Mouse (Mus musculus) liver, embryonic 11.5 days (tissue): ENCODE measurements at regions not wholly inside any gene's neighbourhood (a gene's known extent, or its start where the extent isn't known, plus 50 kb on each side); places are given as distances from the start of the nearest gene placed in this dataset.
"Not testable (repeated sequence)": the region's sequence is repeated elsewhere in the genome, so short reads cannot be mapped to it uniquely, and the experiment has no call there.

Experiments used
- ATAC-seq: fragments of 200-750 bp; cut with Nextera tagmentation; replicated peaks from 2 replicates; pipeline ENCODE4 v1.8.0; 2017; ENCODE audit warnings: moderate number of reproducible peaks, mild to moderate bottlenecking, moderate TSS enrichment, moderate library complexity; ENCODE audit not compliant: low FRiP score
- DNase-seq: peaks from one replicate; pipeline ENCODE4 v3.0.0-alpha.2; 2017; ENCODE audit warnings: low spot score
- H3K27ac ChIP-seq: fragments of 300-500 bp; sonication (generic); 2 replicates; pipeline ENCODE4 v1.5.1; 2014; ENCODE audit warnings: mild to moderate bottlenecking, low read depth, low read length, control low read depth
- H3K27me3 ChIP-seq: fragments of 300-500 bp; sonication (generic); replicated peaks from 2 replicates; pipeline ENCODE4 v1.6.1; 2014; ENCODE audit warnings: low read length, mixed read lengths; ENCODE audit not compliant: control insufficient read depth, insufficient read depth
- H3K36me3 ChIP-seq: fragments of 300-500 bp; sonication (generic); 2 replicates; pipeline ENCODE4 v1.6.1; 2014; ENCODE audit warnings: mild to moderate bottlenecking, low read length, moderate library complexity, mixed read lengths; ENCODE audit not compliant: control insufficient read depth, insufficient read depth
- H3K4me1 ChIP-seq: fragments of 300-500 bp; sonication (generic); replicated peaks from 2 replicates; pipeline ENCODE4 v1.6.1; 2014; ENCODE audit warnings: low read length, mixed read lengths; ENCODE audit not compliant: control insufficient read depth, insufficient read depth
- H3K4me2 ChIP-seq: fragments of 300-500 bp; sonication (generic); 2 replicates; pipeline ENCODE4 v1.6.1; 2014; ENCODE audit warnings: mild to moderate bottlenecking, control low read depth, moderate library complexity
- H3K4me3 ChIP-seq: fragments of 300-500 bp; sonication (generic); 2 replicates; pipeline ENCODE4 v1.5.1; 2014; ENCODE audit warnings: low read depth, low read length, control low read depth
- H3K9ac ChIP-seq: fragments of 300-500 bp; sonication (generic); 2 replicates; pipeline ENCODE4 v1.6.1; 2014; ENCODE audit warnings: low read depth, low read length, control low read depth
- H3K9me3 ChIP-seq: fragments of 300-500 bp; sonication (generic); 2 replicates; pipeline ENCODE4 v1.6.1; 2016; ENCODE audit warnings: low read length, inconsistent platforms, mixed read lengths; ENCODE audit not compliant: control insufficient read depth
- WGBS: fragments of 180-500 bp; shearing (Covaris S2); extraction: QIAGEN DNeasy Blood & Tissue Kit; methylation state at CpG from one replicate; pipeline ENCODE4 v1.1.7; 2014; 5-methylcytosine and 5-hydroxymethylcytosine counted together

DNA sequence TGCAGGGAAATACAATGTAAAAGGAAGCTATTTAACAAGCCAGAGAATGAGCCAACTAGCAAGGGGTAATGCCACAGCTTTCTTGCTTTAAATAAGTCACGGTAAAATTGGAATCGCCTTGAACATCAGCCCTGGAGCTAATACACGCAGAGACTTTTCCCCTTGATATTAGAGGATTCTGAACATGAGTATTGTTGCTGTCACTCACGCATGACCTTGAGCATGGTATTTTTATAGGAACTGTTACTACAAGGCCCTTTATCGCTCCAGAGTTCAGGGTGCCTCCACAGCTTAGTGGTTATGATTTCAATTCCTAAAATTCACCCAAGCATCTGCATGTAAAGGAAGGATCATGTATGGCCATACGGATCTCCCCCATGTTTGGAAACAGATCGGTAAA is 161.7 kb downstream of the Vegfc start:
- not testable (repeated sequence) for ATAC-seq, H3K27ac ChIP-seq, DNase-seq, H3K4me2 ChIP-seq, H3K9me3 ChIP-seq, H3K4me1 ChIP-seq, H3K4me3 ChIP-seq, H3K36me3 ChIP-seq, H3K9ac ChIP-seq, H3K27me3 ChIP-seq
- WGBS = 89% methylated on average over 7 of the region's 7 CpGs

DNA sequence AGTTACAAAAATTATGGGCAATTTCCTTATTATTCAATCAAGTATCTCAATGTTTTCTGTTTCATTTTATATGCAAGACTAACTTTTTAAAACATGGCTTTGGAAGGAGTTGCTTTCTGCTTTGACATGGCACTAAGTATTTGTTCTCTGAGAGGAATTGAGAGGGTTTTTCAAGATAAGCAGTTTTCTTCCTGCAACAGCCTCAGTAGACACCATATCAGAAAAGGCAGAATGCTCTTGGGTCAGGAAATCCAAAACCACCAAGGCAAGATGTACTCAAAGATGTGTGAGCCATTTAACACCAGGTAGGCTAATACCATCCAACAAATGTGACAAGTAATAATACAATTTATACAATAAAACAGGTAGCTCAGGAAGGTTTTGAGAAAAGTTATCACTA is 178.0 kb downstream of the Vegfc start:
- ATAC-seq (no peak), DNase-seq (no peak)
- H3K9me3 ChIP-seq = no peaks in the 10 kb centered on the region
- no peak overlapping the region for H3K27ac ChIP-seq
- H3K36me3 ChIP-seq = no peaks in the 10 kb centered on the region
- no peak overlapping the region for H3K9ac ChIP-seq
- no peak overlapping the region for H3K4me3 ChIP-seq
- no peaks in the 10 kb centered on the region for H3K4me1 ChIP-seq
- H3K27me3 ChIP-seq = no peaks in the 10 kb centered on the region
- H3K4me2 ChIP-seq = no peak overlapping the region

DNA sequence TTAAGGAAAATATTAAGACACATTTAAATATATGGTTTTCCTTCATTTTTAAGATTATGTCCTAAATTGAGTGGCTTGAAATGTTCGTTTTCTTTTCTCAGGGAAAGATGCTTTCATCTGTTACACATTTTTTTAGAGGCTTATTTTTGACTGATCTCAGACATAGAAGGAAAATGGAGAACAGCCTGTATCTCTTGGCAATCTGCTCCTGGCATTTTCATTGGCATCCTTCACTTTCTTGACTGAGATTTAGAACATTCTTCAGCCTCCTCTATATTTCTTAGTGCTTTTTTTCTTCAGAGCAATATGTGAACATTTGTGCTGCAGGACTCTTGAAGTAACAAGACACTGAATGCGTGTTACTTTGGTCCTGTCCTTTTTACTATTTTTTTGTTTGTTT is 192.7 kb downstream of the Vegfc start:
- DNase-seq (no peak), ATAC-seq (no peak)
- Histone ChIP-seq H3K27ac (no peak overlapping the region), H3K27me3 (no peaks in the 10 kb centered on the region), H3K4me2 (no peak overlapping the region), H3K9ac (no peak overlapping the region), H3K4me1 (no peaks in the 10 kb centered on the region), H3K36me3 (no peaks in the 10 kb centered on the region), H3K4me3 (no peak overlapping the region), H3K9me3 (no peaks in the 10 kb centered on the region)
- 78% methylated on average over 2 of the region's 2 CpGs for WGBS

DNA sequence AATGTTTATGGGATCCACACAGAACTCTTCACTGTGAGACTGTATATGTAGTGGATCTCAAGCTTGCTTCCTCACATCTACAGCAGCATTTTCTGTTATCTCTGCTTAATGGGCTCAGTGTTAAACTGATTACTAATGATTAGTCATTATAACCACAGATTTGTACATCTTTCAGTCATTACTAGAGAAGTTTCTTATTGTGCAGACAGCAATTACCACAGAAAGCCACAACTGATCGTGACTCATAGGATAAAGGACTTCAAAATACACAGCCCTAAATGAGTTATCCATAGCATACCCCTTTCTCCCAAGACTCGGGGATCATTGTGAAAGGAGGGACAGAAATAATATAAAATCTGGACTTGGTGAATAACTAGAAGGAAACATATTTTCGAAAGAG is 195.7 kb downstream of the Vegfc start:
- no peaks in the 10 kb centered on the region for H3K36me3 ChIP-seq
- DNase-seq (no peak), ATAC-seq (no peak)
- H3K27ac ChIP-seq = no peak overlapping the region
- H3K4me3 ChIP-seq = no peak overlapping the region
- no peak overlapping the region for H3K9ac ChIP-seq
- H3K4me1 ChIP-seq = 0 out of 2 replicates have a peak, but pooled peaks cover 2% of the 10 kb centered on the region
- H3K4me2 ChIP-seq = no peak overlapping the region
- no peaks in the 10 kb centered on the region for H3K9me3 ChIP-seq
- WGBS = 66% methylated on average over 3 of the region's 3 CpGs
- no peaks in the 10 kb centered on the region for H3K27me3 ChIP-seq

DNA sequence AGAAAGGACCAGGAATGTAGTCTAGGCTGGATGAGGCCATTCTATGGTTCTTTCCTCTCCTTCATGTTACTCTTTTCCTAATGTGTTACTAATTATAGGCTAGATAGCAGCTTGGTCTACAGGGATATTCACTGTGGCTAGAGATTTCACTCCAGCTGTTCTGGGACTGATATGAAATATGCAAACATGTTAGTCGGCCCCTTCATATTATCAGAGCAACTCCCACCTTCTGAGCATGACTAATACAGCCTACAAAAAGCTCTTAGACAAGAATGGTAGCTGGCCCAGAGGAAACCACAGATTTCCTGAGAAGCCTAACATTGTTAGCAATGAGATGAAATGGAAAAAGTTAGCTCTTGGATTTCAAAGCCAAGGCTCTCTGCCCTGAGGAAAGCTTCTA is 198.1 kb downstream of the Vegfc start:
- Histone ChIP-seq H3K9ac (no peak overlapping the region), H3K4me2 (no peak overlapping the region), H3K36me3 (no peaks in the 10 kb centered on the region), H3K27ac (no peak overlapping the region), H3K9me3 (no peaks in the 10 kb centered on the region), H3K4me1 (0 out of 2 replicates have a peak, but pooled peaks cover 2% of the 10 kb centered on the region), H3K27me3 (no peaks in the 10 kb centered on the region), H3K4me3 (no peak overlapping the region)
- WGBS = 11% methylated on average over 1 of the region's 1 CpGs
- ATAC-seq = peak; percentile 43; the same call in 1 of the 2 replicates
- no peak for DNase-seq
